Comparison of ENCODE assay signal across 18 mouse cellular contexts in genomic region chr6:72961603-72962002, GRCm38 (mm10). TPM values are rescaled to one million over a fixed set of nuclear protein-coding genes. Genes with fewer than 3 reads are reported as not detected.
DNase-seq lines count a peak whose midpoint lies in the region; TF ChIP-seq lines count a peak whose summit lies in the region.
"Had no signal": no experiment of that assay in that cellular context is flagged by ENCODE, and none has a peak within 500 bp of the region (broad histone marks: within the 10 kb centered on the region; RNA-seq: fewer than 3 reads in every experiment).

No protein-coding gene starts in this region.

- H3K4me3 ChIP-seq in CH12.LX (replicated peaks in 1 of 3; ENCODE audit: low read depth in 2 of 3, low read length in 2 of 3, poor library complexity in 1 of 3) (no peak overlapping the region), ES-E14 (ENCODE audit: insufficient read depth in 1 of 2, low read depth in 1 of 2, low read length in 2 of 2, poor library complexity in 1 of 2, severe bottlenecking in 1 of 2) (no peak overlapping the region), myocyte (peak overlapping the region; percentile 2)
- H3K4me3 ChIP-seq: erythroblast, embryonic 14.5 days; midbrain, embryonic 13.5 days; neural tube, embryonic 15.5 days had no signal

- H3K79me2 ChIP-seq in CH12.LX (replicated peaks; ENCODE audit: control insufficient read depth, extremely low read depth, insufficient read depth, poor library complexity, severe bottlenecking): peaks cover 14% of the 10 kb centered on the region
- peaks cover 11% of the 10 kb centered on the region for H3K79me2 ChIP-seq in myocyte (ENCODE audit: control insufficient read depth, insufficient read depth)

- H3K9me3 ChIP-seq in CH12.LX (replicated peaks; ENCODE audit: low read length): no peaks in the 10 kb centered on the region
- H3K9me3 ChIP-seq in ES-E14 (ENCODE audit: control insufficient read depth, insufficient read depth, low read depth, low read length): no peaks in the 10 kb centered on the region
- H3K9me3 ChIP-seq: midbrain, embryonic 13.5 days; neural tube, embryonic 15.5 days had no signal

- dilution Hi-C loops in CH12.LX (cut with MboI; ENCODE audit: extremely low pct_ligation_motif_present, extremely low pct_unique_long_range_greater_than_20kb, low sequenced_read_pairs): no loop called here

- H3K27ac ChIP-seq in CH12.LX (ENCODE audit: insufficient read depth, low read depth) (peak overlapping the region; percentile 56; the same call in 1 of the 2 replicates), ES-E14 (ENCODE audit: insufficient read depth, low read depth, low read length, poor library complexity, severe bottlenecking) (no peak overlapping the region)
- H3K27ac ChIP-seq: midbrain, embryonic 13.5 days; neural tube, embryonic 15.5 days had no signal

- H3K4me2 ChIP-seq in CH12.LX (ENCODE audit: insufficient read depth, low read depth, poor library complexity, severe bottlenecking): peak overlapping the region; percentile 67; the same call in 1 of the 2 replicates
- peak overlapping the region; percentile 80 for H3K4me2 ChIP-seq in myocyte (ENCODE audit: low read depth)
- H3K4me2 ChIP-seq: heart, embryonic 11.5 days; midbrain, embryonic 13.5 days; neural tube, embryonic 15.5 days had no signal

- TF ChIP-seq RAD21 in CH12.LX (IDR thresholded peaks at IDR 0.05; ENCODE audit: low read depth, low read length): no peak

- no peak for TF ChIP-seq EP300 in CH12.LX (IDR thresholded peaks at IDR 0.05; ENCODE audit: low read length)

- H3K9ac ChIP-seq in CH12.LX (ENCODE audit: insufficient read depth, low read depth) (0 out of 2 replicates have a peak overlapping the region, but pooled peaks have one; percentile 29), ES-E14 (ENCODE audit: insufficient read depth, low read depth, low read length, poor library complexity, severe bottlenecking) (no peak overlapping the region; the same call in 1 of the 2 replicates)
- H3K9ac ChIP-seq: lung, embryonic 14.5 days; midbrain, embryonic 13.5 days; neural tube, embryonic 15.5 days had no signal

- H3K4me1 ChIP-seq in CH12.LX (ENCODE audit: control insufficient read depth in 1 of 2, insufficient read depth in 2 of 2) (peaks cover 9 to 37% of the 10 kb centered on the region in 2 experiments), ES-E14 (ENCODE audit: control insufficient read depth in 2 of 2, insufficient read depth in 2 of 2, low read length in 2 of 2, poor library complexity in 1 of 2) (peaks cover 3 to 8% of the 10 kb centered on the region in 2 experiments; a peak in 3 of 4 replicates)

- peak; percentile 19 for DNase-seq in kidney, postnatal 14 days
- no peak for DNase-seq in kidney, adult 18-20 months
- DNase-seq in CH12.LX (ENCODE audit: extremely low read depth) (no peak), ES-E14 (ENCODE audit: low read depth, low spot score) (no peak)
- no peak for DNase-seq in cerebellum, adult 8-10 months
- DNase-seq in embryo, embryonic 10.5 days (ENCODE audit: low spot score): no peak
- DNase-seq in embryo, embryonic 11 days: no peak
- DNase-seq: adrenal gland, postnatal 10 days; cerebellum, adult 11 months; cerebellum, postnatal 36 days; gastrocnemius, postnatal 36 days; thymus, postnatal 4 days had no signal

- H3K27me3 ChIP-seq in CH12.LX (replicated peaks) (no peaks in the 10 kb centered on the region), myocyte (ENCODE audit: control insufficient read depth, insufficient read depth, insufficient read length) (no peaks in the 10 kb centered on the region)
- H3K27me3 ChIP-seq: neural tube, embryonic 15.5 days had no signal

- in situ Hi-C loops in CH12.LX (cut with MboI; ENCODE audit: low pct_ligation_motif_present, low pct_unique_long_range_greater_than_20kb, low sequenced_read_pairs) (no loop called here), ES-E14 (cut with MboI; ENCODE audit: low sequenced_read_pairs in 2 of 2, unreplicated experiment in 2 of 2) (no loop called here)

- H3ac ChIP-seq in myocyte (ENCODE audit: control insufficient read depth, insufficient read length): no peak overlapping the region

- no peak for TF ChIP-seq CTCF in CH12.LX (conservative IDR thresholded peaks at IDR 0.05 in 1 of 2, IDR thresholded peaks at IDR 0.05 in 1 of 2; ENCODE audit: low read depth in 2 of 2, low read length in 2 of 2)

- H3K36me3 ChIP-seq in CH12.LX (replicated peaks in 1 of 2; ENCODE audit: control insufficient read depth in 1 of 2, insufficient read depth in 1 of 2, low read length in 1 of 2): no peaks in the 10 kb centered on the region
- no peaks in the 10 kb centered on the region for H3K36me3 ChIP-seq in ES-E14 (ENCODE audit: control insufficient read depth, insufficient read depth, low read length, poor library complexity, severe bottlenecking)
- H3K36me3 ChIP-seq in myocyte (ENCODE audit: control insufficient read depth, insufficient read depth): no peaks in the 10 kb centered on the region
- H3K36me3 ChIP-seq: midbrain, embryonic 13.5 days; neural tube, embryonic 15.5 days had no signal

- TF ChIP-seq POLR2A in CH12.LX (IDR thresholded peaks at IDR 0.05; ENCODE audit: low read depth, low read length): no peak
- TF ChIP-seq POLR2A in myocyte (IDR thresholded peaks at IDR 0.05; ENCODE audit: insufficient read length, low read depth): no peak

TF ChIP-seq in CH12.LX, 34 proteins besides CTCF, POLR2A, EP300 and RAD21:
- TF ChIP-seq GABPA (IDR thresholded peaks at IDR 0.05; ENCODE audit: insufficient replicate concordance, low read depth, low read length) (no peak), CHD1 (IDR thresholded peaks at IDR 0.05; ENCODE audit: low read depth, low read length) (no peak), ZNF384 (IDR thresholded peaks at IDR 0.05; ENCODE audit: low read depth, low read length) (no peak), MAFK (IDR thresholded peaks at IDR 0.05; ENCODE audit: insufficient replicate concordance, low read length) (no peak), IRF4 (IDR thresholded peaks at IDR 0.05; ENCODE audit: low read depth, low read length) (no peak), USF1 (IDR thresholded peaks at IDR 0.05; ENCODE audit: low read depth, low read length) (no peak), MAZ (IDR thresholded peaks at IDR 0.05; ENCODE audit: low read depth, low read length) (no peak), MYC (IDR thresholded peaks at IDR 0.05; ENCODE audit: low read depth, low read length) (no peak), MEF2A (IDR thresholded peaks at IDR 0.05; ENCODE audit: borderline replicate concordance, low read depth, low read length) (no peak), SMC3 (IDR thresholded peaks at IDR 0.05; ENCODE audit: low read depth, low read length) (no peak), ELF1 (IDR thresholded peaks at IDR 0.05; ENCODE audit: low read depth, low read length) (no peak)

TF ChIP-seq in ES-E14, 5 proteins besides CTCF, POLR2A, EP300 and RAD21:
- TF ChIP-seq CHD2 (IDR thresholded peaks at IDR 0.05; ENCODE audit: low read depth, low read length) (no peak), MAFK (IDR thresholded peaks at IDR 0.05; ENCODE audit: insufficient read depth, low read depth, low read length) (no peak), ZNF384 (IDR thresholded peaks at IDR 0.05; ENCODE audit: low read depth, low read length) (0 out of 2 replicates have a peak, but pooled peaks have one; percentile 23), ZC3H11A (IDR thresholded peaks at IDR 0.05; ENCODE audit: borderline replicate concordance, low read depth, low read length) (no peak)

TF ChIP-seq in myocyte, 11 proteins besides CTCF, POLR2A, EP300 and RAD21:
- peak in 2 of 3 experiments; percentile 68 to 75 for TF ChIP-seq MYOD1 (IDR thresholded peaks at IDR 0.05; ENCODE audit: control insufficient read depth in 1 of 3, insufficient read length in 2 of 3, low read depth in 2 of 3)
- TF ChIP-seq MYOG (IDR thresholded peaks at IDR 0.05; ENCODE audit: control insufficient read depth in 1 of 3, insufficient read depth in 1 of 3, insufficient read length in 2 of 3, low read depth in 2 of 3): peak in 2 of 3 experiments; percentile 59 to 68
- no peak for TF ChIP-seq USF1 (IDR thresholded peaks at IDR 0.05; ENCODE audit: low read depth)
- no peak for TF ChIP-seq REST (IDR thresholded peaks at IDR 0.05; ENCODE audit: insufficient read depth, insufficient read length)
- no peak for TF ChIP-seq POLR2AphosphoS2 (IDR thresholded peaks at IDR 0.05; ENCODE audit: insufficient read length, low read depth)

RNA-seq across cellular contexts. Expression of gene Tmsb10, which starts 3.1 kb away (rescaled TPM):
- total RNA-seq in CH12.LX (2012; rRNA removed) (223 and 253 TPM in 2 replicates), CH12.LX (2014; rRNA removed) (277 and 379 TPM in 2 replicates), ES-E14 (2012; rRNA removed) (430 and 651 TPM in 2 replicates)
- polyA plus RNA-seq in CH12.LX (2012; ENCODE audit: insufficient read length, low read depth) (479 and 722 TPM in 2 replicates), myocyte (2012; fragmentation: generic; extraction: Trizol) (6,677 TPM)
